Mouse (Mus musculus) testis, adult 2 months (tissue): ENCODE data around the gene Maml3.

Experiments used
- CTCF ChIP-seq: fragments of 200-500 bp; IDR thresholded peaks from 2 replicates; pipeline ENCODE4 v1.5.1; 2012; ENCODE audit warnings: low read depth, mild to moderate bottlenecking, inconsistent platforms, low read length, moderate library complexity; ENCODE audit not compliant: control insufficient read depth, insufficient read depth, insufficient replicate concordance
- POLR2A ChIP-seq: fragments of 200-500 bp; IDR thresholded peaks from 2 replicates; pipeline ENCODE4 v1.6.1; 2012; ENCODE audit warnings: low read depth, mild to moderate bottlenecking, inconsistent platforms, low read length, moderate library complexity; ENCODE audit not compliant: control insufficient read depth

- TF ChIP-seq POLR2A (no peak), CTCF (no peak)
These were observed 348.6 kb downstream of the Maml3 start for GRCm38 (mm10) chr3:51756283-51756682.
